Mouse (Mus musculus) megakaryocyte-erythroid progenitor cell, adult 5 weeks (primary cell): ENCODE results near the gene Cenpw. TPM values are rescaled to one million over a fixed set of nuclear protein-coding genes. Genes with fewer than 3 reads are reported as not detected.

Experiments
- polyA plus RNA-seq: library from polyadenylated mRNA; stranded (reverse); fragments of >175 nt; gene quantifications from 2 replicates; pipeline ENCODE4 v1.2.3, GENCODE M21; 2012

Gene Cenpw
- 27.9 and 34.4 TPM in 2 replicates for polyA plus RNA-seq

GRCm38 (mm10) chr10:30199916-30200826 is at the start of gene Cenpw:
Cenpw (minus strand) TSS chr10:30200560.

